Mouse (Mus musculus) granulocyte monocyte progenitor cell, adult 5-6 weeks (primary cell): ENCODE results near the gene Slc46a1. TPM values are rescaled to one million over a fixed set of nuclear protein-coding genes. Genes with fewer than 3 reads are reported as not detected.

ENCODE experiments used
- ATAC-seq: replicated peaks from 2 replicates; pipeline ENCODE4 v1.8.0; 2016; ENCODE audit warnings: mild to moderate bottlenecking, moderate TSS enrichment, inconsistent platforms; ENCODE audit not compliant: poor library complexity, severe bottlenecking
- total RNA-seq, 2 experiments: library from RNA; stranded (forward) in 1 of 2; stranded (reverse) in 1 of 2; fragments of 200-712, 200-1000 nt in 1 of 2; fragments of >200 nt in 1 of 2; fragmentation: Nextera tagmentation in 1 of 2; gene quantifications; 2 replicates each; pipeline ENCODE4 v1.2.3; 2014 to 2017

Gene Slc46a1
- total RNA-seq, 2 experiments from 2014 or later: 2.7 TPM; not detected in 1

DNA sequence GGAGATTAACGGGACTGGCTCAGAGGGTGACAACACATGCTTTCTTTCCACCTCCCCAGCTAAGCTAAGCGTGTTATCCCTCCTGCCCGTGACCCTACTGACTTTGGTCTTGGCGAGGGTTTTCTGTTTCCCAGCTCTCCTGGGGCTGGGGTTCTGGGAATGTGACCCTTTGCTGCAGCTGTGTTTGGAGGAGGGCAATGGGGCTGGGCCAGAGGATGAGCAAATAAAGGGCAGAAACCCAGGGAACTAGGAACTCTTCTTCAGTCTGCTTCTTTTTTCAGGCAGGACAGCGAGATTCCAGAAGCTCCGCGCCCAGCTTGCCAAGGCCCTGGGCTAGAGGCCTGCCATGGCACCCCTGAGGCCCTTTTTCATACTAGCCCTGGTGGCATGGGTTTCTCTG is 33.5 kb downstream of the Slc46a1 start, which contains the start of gene Vtn:
Gene Vtn (plus strand): TSS at position 88 of the 400 bp plus-strand sequence.
- ATAC-seq: no peak

DNA sequence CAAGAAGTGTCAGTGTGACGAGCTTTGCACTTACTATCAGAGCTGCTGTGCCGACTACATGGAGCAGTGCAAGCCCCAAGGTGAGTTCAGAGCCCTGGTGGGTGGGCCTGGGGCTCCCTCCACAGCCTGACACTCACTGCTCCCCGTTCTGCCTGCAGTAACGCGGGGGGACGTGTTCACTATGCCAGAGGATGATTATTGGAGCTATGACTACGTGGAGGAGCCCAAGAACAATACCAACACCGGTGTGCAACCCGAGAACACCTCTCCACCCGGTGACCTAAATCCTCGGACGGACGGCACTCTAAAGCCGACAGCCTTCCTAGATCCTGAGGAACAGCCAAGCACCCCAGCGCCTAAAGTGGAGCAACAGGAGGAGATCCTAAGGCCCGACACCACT is 34.0 kb downstream of the Slc46a1 start:
- no peak for ATAC-seq

DNA sequence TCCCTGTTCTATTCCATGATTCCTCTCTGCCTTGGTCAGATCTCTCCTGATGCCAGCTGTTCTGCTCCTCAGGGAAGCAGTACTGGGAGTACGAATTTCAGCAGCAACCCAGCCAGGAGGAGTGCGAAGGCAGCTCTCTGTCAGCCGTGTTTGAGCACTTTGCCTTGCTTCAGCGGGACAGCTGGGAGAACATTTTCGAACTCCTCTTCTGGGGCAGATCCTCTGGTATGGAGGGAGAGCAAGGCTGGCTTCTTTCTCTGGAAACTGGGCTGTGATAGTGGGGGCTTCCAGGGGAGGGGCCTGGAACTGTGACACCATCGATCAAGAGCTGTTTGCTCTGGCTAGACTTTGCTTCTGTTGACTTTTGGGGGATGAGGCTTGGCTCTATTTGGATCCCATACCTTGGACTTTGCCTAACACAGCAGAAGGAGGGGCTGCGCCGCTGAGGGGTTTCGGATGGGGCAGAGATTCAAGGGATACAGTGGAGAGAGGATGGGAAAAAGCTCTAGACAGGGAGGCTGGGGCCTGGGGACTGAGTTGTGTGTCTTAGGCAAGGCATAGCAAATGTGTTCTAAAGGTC is 35.2 kb downstream of the Slc46a1 start:
- ATAC-seq: no peak

DNA sequence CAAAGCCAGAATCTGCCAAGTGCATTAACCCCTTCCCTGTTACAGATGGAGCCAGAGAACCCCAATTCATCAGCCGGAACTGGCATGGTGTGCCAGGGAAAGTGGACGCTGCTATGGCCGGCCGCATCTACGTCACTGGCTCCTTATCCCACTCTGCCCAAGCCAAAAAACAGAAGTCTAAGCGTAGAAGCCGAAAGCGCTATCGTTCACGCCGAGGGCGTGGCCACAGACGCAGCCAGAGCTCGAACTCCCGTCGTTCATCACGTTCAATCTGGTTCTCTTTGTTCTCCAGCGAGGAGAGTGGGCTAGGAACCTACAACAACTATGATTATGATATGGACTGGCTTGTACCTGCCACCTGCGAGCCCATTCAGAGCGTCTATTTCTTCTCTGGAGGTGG is 36.0 kb downstream of the Slc46a1 start:
- no peak for ATAC-seq

DNA sequence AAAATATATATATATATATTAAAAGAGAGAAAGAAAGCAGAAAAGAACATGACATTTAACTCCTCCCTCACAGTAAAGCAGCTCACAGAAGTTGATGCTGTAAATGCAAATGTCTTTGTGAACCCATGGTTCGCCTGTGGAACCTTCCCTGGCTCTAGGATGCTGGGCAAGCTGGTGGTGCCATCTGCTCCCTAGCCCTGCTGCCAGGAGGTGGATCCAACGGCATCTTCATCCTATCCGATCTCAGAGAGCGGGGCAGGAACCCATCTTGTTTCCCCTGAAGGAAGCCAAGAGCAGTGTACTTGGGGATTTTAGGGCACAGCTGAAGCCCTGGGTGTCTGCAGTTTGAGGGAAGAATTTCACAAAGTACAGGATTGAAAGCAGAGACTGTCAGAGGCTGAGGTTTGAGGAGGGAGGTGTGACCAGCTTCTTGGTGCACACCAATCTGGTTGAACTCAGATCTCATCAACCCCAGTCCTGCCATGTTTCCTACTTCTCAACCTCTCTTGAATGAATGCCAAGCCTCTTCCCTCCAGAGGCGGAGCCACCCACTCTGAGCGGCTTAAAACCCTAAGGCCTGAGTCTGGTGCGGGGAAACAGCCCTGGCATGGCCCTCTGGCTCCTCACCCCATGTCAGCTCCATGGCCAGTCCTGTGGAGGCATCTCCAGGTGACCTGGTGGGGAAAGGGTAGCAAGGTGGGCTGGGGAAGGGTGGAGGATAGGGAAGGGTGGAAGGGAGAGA is 37.6 kb downstream of the Slc46a1 start, which contains the start of gene Sebox:
Gene Sebox (plus strand): TSS at position 539 of the 742 bp plus-strand sequence.
- ATAC-seq: no peak

DNA sequence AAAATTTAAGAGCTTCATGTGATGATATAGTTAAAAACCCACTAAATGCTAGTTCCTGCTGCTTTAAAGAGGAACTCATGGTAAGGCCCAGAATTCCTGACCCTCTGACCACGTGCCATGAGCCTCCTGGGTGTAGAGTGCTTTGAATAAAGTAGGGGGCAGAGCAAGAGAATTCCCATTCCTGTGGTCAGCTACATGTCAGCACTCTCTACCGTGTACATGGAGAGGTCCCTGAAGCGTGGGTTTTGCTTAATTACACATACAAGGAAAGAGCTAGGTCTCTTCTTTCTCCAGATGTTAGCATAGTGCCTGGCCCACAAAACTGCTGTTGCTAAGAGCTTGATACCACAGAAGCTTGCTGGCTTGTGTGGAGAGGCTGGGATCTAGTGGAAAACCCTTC is 39.9 kb downstream of the Slc46a1 start:
- ATAC-seq: no peak

DNA sequence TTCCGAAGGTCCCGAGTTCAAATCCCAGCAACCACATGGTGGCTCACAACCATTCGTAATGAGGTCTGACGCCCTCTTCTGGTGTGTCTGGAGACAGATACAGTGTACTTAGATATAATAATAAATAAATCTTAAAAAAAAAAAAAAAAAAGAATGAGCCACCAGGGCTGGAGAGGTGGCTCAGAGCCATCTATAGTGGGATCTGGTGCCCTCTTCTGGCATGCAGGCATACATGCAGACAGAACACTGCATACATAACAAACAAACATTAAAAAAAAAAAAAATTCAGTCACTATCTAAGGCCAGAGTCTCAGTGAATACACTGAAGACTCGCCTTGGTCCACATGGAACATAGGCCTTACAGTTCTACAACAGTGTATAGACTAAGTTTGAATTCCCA is 43.7 kb downstream of the Slc46a1 start:
- no peak for ATAC-seq

DNA sequence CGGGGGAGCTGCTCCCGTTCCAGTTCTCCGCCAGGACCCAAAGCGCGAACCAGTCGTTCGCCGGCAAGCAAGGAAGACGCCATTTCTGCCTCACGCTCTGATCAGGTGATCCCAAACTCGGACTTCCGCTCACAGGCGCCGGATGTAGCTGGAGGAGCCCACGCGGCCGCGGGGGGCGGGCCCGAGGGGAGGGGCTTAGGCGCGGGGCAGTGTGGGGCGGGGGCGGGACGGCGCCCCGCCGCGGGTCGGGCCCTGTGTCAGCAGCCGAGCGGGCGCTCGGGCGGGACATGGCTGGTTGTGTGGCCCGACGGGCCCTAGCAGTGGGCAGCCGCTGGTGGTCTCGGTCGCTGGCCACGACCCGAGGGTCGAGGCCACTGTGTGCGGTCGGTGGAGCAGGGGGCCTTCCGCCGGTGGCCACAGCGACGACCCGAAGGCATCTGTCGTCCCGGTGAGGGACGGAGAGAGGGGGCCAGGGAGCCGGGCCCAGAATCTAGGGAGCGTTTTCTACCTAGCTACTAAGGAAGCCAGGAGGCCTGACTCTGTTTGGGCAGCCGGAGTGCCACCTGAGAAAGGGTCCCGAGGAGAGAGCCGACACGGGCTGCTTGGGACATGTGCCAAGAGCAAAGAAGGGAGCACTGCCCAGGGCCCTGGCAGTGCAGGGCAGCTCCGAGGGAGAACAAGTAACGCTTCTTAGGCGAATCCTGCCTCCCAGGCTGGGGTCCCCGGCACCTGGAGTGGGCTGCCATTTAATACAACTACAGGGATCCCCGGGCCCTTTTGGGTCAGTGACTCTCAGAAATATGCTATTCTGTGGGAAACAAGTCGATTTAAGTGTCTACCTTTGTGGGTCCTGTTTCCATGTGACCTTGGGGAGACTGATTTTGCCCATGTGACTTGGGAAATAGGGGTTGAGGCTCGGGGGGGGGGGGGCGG is 46.8 kb downstream of the Slc46a1 start, which contains the start of the genes Tmem199 and Poldip2:
Gene Tmem199 (minus strand): TSS at position 148 of the 933 bp plus-strand sequence.
Gene Poldip2 (plus strand): TSS at position 169 of the 933 bp plus-strand sequence.
- ATAC-seq: peak; percentile 97

DNA sequence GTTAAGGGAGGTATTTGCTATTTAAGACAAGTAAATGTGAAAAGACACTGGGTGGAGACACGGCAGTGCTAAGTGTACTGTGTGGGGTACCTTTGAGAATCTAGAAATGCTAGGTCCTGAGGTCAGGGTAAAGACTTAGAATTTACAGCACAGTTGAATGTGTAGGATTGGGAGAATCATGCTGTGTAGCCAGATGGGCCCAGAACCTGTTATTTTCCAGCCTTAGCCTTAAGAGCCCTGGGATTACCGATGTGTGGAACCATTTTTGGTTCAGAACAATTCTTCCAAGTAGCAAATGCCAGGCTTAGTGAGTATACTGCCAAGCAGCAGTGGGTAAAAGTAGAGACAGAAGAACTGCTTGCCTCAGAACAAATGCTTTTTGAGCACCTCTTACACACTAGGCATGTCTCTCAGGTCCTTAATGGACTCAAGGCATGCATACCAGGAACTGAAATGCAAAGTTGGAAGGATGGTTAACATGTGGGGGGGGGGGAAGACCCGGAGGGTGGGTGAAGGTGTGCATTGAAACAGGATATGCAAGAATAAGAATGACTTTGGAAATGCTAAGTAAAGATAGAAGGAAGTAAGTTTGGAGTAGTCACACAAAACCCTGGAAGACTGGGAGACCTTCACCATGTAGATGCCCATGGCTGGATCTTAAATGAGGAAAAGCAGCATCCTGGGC is 47.8 kb downstream of the Slc46a1 start:
- no peak for ATAC-seq

DNA sequence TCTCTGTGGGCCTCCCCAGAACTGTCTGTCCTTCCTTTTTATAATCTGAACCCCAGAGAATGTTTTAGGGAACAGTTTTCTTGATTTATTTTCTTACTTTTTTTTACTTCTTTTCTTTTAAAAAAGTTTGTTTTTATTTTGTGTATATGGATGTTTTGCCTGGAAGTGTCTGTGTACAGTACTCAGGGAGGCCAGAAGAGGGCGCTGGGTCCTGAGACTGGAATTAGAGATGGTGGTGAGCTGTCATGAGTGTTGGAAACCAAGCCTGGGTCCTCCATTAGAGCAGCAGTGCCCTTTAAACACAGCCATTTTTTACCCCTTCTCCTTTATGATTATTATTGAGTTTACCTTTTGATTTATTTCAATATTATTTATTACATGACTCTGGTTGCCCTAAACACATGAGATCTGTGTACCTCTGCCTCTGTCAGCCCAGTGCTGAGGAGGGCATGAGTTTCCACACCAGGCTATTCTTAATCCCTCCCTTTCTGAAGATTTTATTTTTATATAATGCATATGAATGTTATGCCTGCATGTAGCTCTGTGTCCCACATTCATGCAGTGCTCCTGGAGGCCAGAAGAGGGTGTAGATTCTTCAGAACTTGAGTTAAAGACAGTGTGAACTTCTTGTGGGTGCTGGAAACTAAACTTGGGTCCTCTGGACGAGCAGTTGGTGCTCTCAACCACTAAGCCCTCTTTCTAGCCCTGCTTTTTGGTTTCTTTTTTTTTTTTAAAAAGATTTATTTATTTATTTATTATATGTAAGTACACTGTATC is 50.2 kb downstream of the Slc46a1 start:
- no peak for ATAC-seq

DNA sequence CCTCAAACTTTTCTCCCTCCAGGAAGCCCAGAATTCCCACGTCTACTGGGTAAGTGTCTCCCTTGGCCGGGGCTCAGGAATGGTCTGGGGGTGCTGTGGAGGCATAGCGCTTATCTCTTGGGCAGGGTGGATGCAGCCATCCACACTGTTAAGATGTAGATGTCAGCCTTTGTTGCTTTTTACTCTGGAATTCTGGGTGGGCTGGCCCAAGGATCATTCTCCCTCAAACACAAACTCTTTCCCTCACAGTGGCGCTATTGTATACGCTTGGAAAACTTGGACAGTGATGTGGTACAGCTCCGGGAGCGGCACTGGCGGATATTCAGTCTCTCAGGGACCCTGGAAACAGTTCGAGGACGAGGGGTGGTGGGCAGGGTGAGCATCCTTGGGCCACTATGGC is 53.4 kb downstream of the Slc46a1 start:
- ATAC-seq: no peak

Other genes with a start within 250 kb of the Slc46a1 start
- gene Sdf2, start 220.0 kb upstream of the Slc46a1 start, total RNA-seq (2014; fragmentation: Nextera tagmentation): 76.9 and 79.6 TPM in 2 replicates
- gene Sdf2, start 220.0 kb upstream of the Slc46a1 start, total RNA-seq (2017): 41.4 and 48.8 TPM in 2 replicates
- gene Supt6, start 219.7 kb upstream of the Slc46a1 start, total RNA-seq (2014; fragmentation: Nextera tagmentation): 39.3 and 42.7 TPM in 2 replicates
- gene Supt6, start 219.7 kb upstream of the Slc46a1 start, total RNA-seq (2017): 35.2 and 41.1 TPM in 2 replicates
- gene 2610507B11Rik, start 203.9 kb upstream of the Slc46a1 start, total RNA-seq (2014; fragmentation: Nextera tagmentation): 67.9 and 73.6 TPM in 2 replicates
- 70.6 and 76.0 TPM in 2 replicates for gene 2610507B11Rik, start 203.9 kb upstream of the Slc46a1 start, total RNA-seq (2017)
- 2.3 TPM in 1 of 2 replicates, not detected in the other for gene BC030499, start 174.9 kb upstream of the Slc46a1 start, total RNA-seq (2014; fragmentation: Nextera tagmentation)
- not detected in 2 replicates for gene BC030499, start 174.9 kb upstream of the Slc46a1 start, total RNA-seq (2017)
- 11.9 and 25.4 TPM in 2 replicates for gene Spag5, start 164.2 kb upstream of the Slc46a1 start, total RNA-seq (2014; fragmentation: Nextera tagmentation)
- gene Spag5, start 164.2 kb upstream of the Slc46a1 start, total RNA-seq (2017): 50.8 and 57.7 TPM in 2 replicates
- gene Aldoc, start 142.7 kb upstream of the Slc46a1 start, total RNA-seq (2014; fragmentation: Nextera tagmentation): 0.69 and 2.8 TPM in 2 replicates
- gene Aldoc, start 142.7 kb upstream of the Slc46a1 start, total RNA-seq (2017): 0.15 TPM in 1 of 2 replicates, not detected in the other
- 47.6 and 51.6 TPM in 2 replicates for gene Pigs, start 137.3 kb upstream of the Slc46a1 start, total RNA-seq (2014; fragmentation: Nextera tagmentation)
- 13.7 and 14.9 TPM in 2 replicates for gene Pigs, start 137.3 kb upstream of the Slc46a1 start, total RNA-seq (2017)
- gene Unc119, start 122.2 kb upstream of the Slc46a1 start, total RNA-seq (2014; fragmentation: Nextera tagmentation): 24.0 and 41.0 TPM in 2 replicates
- 11.9 and 18.5 TPM in 2 replicates for gene Unc119, start 122.2 kb upstream of the Slc46a1 start, total RNA-seq (2017)
- gene Foxn1, start 79.1 kb upstream of the Slc46a1 start, total RNA-seq (2014; fragmentation: Nextera tagmentation): not detected in 2 replicates
- gene Foxn1, start 79.1 kb upstream of the Slc46a1 start, total RNA-seq (2017): not detected in 2 replicates
- gene Slc13a2, start 43.5 kb upstream of the Slc46a1 start, total RNA-seq (2014; fragmentation: Nextera tagmentation): not detected in 2 replicates
- gene Slc13a2, start 43.5 kb upstream of the Slc46a1 start, total RNA-seq (2017): not detected in 2 replicates
- not detected in 2 replicates for gene Sarm1, start 32.1 kb downstream of the Slc46a1 start, total RNA-seq (2014; fragmentation: Nextera tagmentation)
- gene Sarm1, start 32.1 kb downstream of the Slc46a1 start, total RNA-seq (2017): not detected in 2 replicates
- not detected in 2 replicates for gene Vtn, start 33.4 kb downstream of the Slc46a1 start, total RNA-seq (2014; fragmentation: Nextera tagmentation)
- gene Vtn, start 33.4 kb downstream of the Slc46a1 start, total RNA-seq (2017): not detected in 2 replicates
- not detected in 2 replicates for gene Sebox, start 37.8 kb downstream of the Slc46a1 start, total RNA-seq (2014; fragmentation: Nextera tagmentation)
- gene Sebox, start 37.8 kb downstream of the Slc46a1 start, total RNA-seq (2017): not detected in 2 replicates
- gene Tmem199, start 46.5 kb downstream of the Slc46a1 start, total RNA-seq (2014; fragmentation: Nextera tagmentation): 21.9 and 36.8 TPM in 2 replicates
- 25.5 and 29.9 TPM in 2 replicates for gene Tmem199, start 46.5 kb downstream of the Slc46a1 start, total RNA-seq (2017)
- gene Poldip2, start 46.5 kb downstream of the Slc46a1 start, total RNA-seq (2014; fragmentation: Nextera tagmentation): 61.3 and 68.8 TPM in 2 replicates
- 64.5 and 85.8 TPM in 2 replicates for gene Poldip2, start 46.5 kb downstream of the Slc46a1 start, total RNA-seq (2017)
- 13.2 and 15.1 TPM in 2 replicates for gene Tnfaip1, start 70.6 kb downstream of the Slc46a1 start, total RNA-seq (2014; fragmentation: Nextera tagmentation)
- 3.3 and 5.6 TPM in 2 replicates for gene Tnfaip1, start 70.6 kb downstream of the Slc46a1 start, total RNA-seq (2017)
- gene Ift20, start 70.7 kb downstream of the Slc46a1 start, total RNA-seq (2014; fragmentation: Nextera tagmentation): 81.0 and 106 TPM in 2 replicates
- gene Ift20, start 70.7 kb downstream of the Slc46a1 start, total RNA-seq (2017): 138 and 194 TPM in 2 replicates
- gene Tmem97, start 85.1 kb downstream of the Slc46a1 start, total RNA-seq (2014; fragmentation: Nextera tagmentation): 89.3 and 102 TPM in 2 replicates
- 71.9 and 93.9 TPM in 2 replicates for gene Tmem97, start 85.1 kb downstream of the Slc46a1 start, total RNA-seq (2017)
- gene Nlk, start 231.7 kb downstream of the Slc46a1 start, total RNA-seq (2014; fragmentation: Nextera tagmentation): 13.2 and 21.7 TPM in 2 replicates
- 16.4 and 26.1 TPM in 2 replicates for gene Nlk, start 231.7 kb downstream of the Slc46a1 start, total RNA-seq (2017)